Mouse (Mus musculus) olfactory bulb, adult 2 months (tissue): ENCODE measurements around the gene Inpp5a.

Experiments used
- CTCF ChIP-seq: fragments of 200-500 bp; IDR thresholded peaks from 2 replicates; pipeline ENCODE4 v1.5.1; 2012; ENCODE audit warnings: low read depth, mild to moderate bottlenecking, low read length, moderate library complexity; ENCODE audit not compliant: insufficient read depth
- POLR2A ChIP-seq: fragments of 200-500 bp; IDR thresholded peaks from 2 replicates; pipeline ENCODE4 v1.6.1; 2012; ENCODE audit warnings: mild to moderate bottlenecking, low read depth, low read length, moderate library complexity; ENCODE audit not compliant: insufficient read depth

- TF ChIP-seq POLR2A (no peak), CTCF (no peak)
Observed at GRCm38 (mm10) chr7:139536831-139537230, 147.9 kb downstream of the Inpp5a start.
